Mouse (Mus musculus) cerebellum, adult 2 months (tissue): ENCODE measurements at regions not wholly inside any gene's neighbourhood (a gene's known extent, or its start where the extent isn't known, plus 50 kb on each side); places are given as distances from the start of the nearest gene placed in this dataset.

Experiments used
- DNase-seq, 2 experiments: peaks; one replicate each; pipeline ENCODE4 v3.0.0; 2021
- H3K27ac ChIP-seq: fragments of 200-500 bp; 2 replicates; pipeline ENCODE4 v1.5.1; 2012; ENCODE audit warnings: low read length, control low read depth, inconsistent platforms; ENCODE audit not compliant: insufficient read depth
- H3K27me3 ChIP-seq: fragments of 200-500 bp; 2 replicates; pipeline ENCODE4 v1.6.1; 2012; ENCODE audit warnings: inconsistent platforms, mild to moderate bottlenecking, low read length, moderate library complexity; ENCODE audit not compliant: control insufficient read depth, insufficient read depth
- H3K4me1 ChIP-seq: fragments of 200-500 bp; 2 replicates; pipeline ENCODE4 v1.6.1; 2011; ENCODE audit warnings: low read length; ENCODE audit not compliant: control insufficient read depth, insufficient read depth
- H3K4me3 ChIP-seq: fragments of 200-500 bp; replicated peaks from 2 replicates; pipeline ENCODE3; 2011; ENCODE audit warnings: mild to moderate bottlenecking, low read depth, low read length, control low read depth; ENCODE audit not compliant: insufficient read depth
- CTCF ChIP-seq: fragments of 200-500 bp; IDR thresholded peaks from 2 replicates; pipeline ENCODE4 v1.5.1; 2011; ENCODE audit warnings: low read depth, mild to moderate bottlenecking, control low read depth, low read length, moderate library complexity, borderline replicate concordance; ENCODE audit not compliant: insufficient read depth
- POLR2A ChIP-seq: fragments of 200-500 bp; IDR thresholded peaks from 2 replicates; pipeline ENCODE4 v1.6.1; 2011; ENCODE audit warnings: low read length, control low read depth, borderline replicate concordance; ENCODE audit not compliant: insufficient read depth
- WGBS: fragments of 180-500 bp; shearing (Covaris S2); methylation state at CpG from one replicate; pipeline ENCODE4 v1.1.7; 2018; 5-methylcytosine and 5-hydroxymethylcytosine counted together

DNA sequence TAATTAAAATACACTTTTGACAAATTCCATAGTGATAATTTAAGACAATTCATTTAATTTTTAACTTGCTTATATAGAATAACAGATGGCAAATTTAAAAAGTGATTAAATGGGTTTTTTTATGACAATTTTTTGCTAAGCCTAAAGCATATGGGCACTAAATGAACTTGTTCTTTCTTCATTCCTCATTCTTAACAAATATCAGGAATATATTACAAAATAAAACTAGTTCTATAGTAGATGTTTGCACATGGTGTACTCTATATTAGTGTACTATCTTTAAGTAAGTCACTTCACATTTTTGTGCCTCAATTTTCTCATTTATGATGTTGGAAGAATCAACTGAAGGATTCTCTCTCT, 264.6 kb downstream of the Rdh14 start:
- DNase-seq, result no peak
- TF ChIP-seq POLR2A (no peak), CTCF (no peak)
- no peak overlapping the region for H3K4me3 ChIP-seq
- no peaks in the 10 kb centered on the region for H3K27me3 ChIP-seq
- H3K4me1 ChIP-seq, result peaks cover 2% of the 10 kb centered on the region; the same call in 1 of the 2 replicates
- H3K27ac ChIP-seq, result no peak overlapping the region

DNA sequence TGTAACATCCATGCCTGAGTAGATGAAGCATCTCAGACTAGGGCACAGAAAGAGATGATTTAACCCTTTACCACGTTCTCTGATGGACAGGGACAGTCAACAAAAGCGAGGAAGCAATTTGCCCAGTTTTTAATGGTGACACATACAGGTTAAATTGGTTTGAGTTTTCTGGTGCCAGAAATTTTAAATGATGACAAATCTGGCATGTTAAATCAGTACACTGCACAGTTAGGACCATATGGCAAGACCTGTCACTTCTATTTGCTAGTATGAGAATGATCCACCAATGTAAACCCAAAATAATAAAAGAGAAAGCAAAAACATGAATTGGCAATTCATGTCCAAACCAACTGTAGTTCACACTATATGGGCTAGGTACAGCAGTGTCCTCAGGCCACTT, 268.3 kb downstream of the Rdh14 start:
- H3K4me3 ChIP-seq, result no peak overlapping the region
- no peaks in the 10 kb centered on the region for H3K27me3 ChIP-seq
- TF ChIP-seq POLR2A (no peak), CTCF (no peak)
- peaks cover 2% of the 10 kb centered on the region; the same call in 1 of the 2 replicates for H3K4me1 ChIP-seq
- WGBS, result 26% methylated on average over 2 of the region's 2 CpGs
- peak in 1 of 2 experiments; percentile 54 for DNase-seq
- H3K27ac ChIP-seq, result no peak overlapping the region

DNA sequence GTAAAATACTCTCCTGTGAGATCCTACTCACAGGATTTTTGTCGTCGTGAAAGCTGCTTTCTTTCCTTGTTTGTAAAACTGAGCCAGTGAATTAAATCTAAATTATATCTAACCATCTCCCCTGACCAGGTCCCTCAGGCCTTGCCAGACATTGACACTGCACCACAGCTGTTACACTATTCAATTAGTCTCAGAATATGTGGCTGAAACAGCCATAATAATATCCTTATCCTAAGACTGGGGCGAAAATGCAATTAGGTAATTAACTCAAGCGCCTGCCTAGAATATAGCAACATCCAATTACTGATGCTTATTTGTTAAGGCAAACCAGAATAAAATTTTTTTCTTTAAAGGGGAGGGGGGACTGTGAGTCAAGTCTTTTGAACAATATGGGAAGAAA, 296.2 kb downstream of the Rdh14 start:
- WGBS, result 67% methylated on average over 4 of the region's 4 CpGs
- TF ChIP-seq CTCF (no peak), POLR2A (no peak)
- DNase-seq, result no peak
- Histone ChIP-seq H3K27ac (no peak overlapping the region), H3K27me3 (no peaks in the 10 kb centered on the region), H3K4me1 (no peaks in the 10 kb centered on the region), H3K4me3 (no peak overlapping the region)
